Mouse (Mus musculus) spleen, adult 2 months (tissue): ENCODE measurements around the gene Myadm.

Experiments
- CTCF ChIP-seq: fragments of 200-500 bp; IDR thresholded peaks from 2 replicates; pipeline ENCODE4 v1.5.1; 2011; ENCODE audit warnings: mild to moderate bottlenecking, inconsistent platforms; ENCODE audit not compliant: insufficient read depth, insufficient read length, insufficient replicate concordance; ENCODE audit errors: extremely low read depth
- POLR2A ChIP-seq: fragments of 200-500 bp; IDR thresholded peaks from 2 replicates; pipeline ENCODE4 v1.6.1; 2011; ENCODE audit warnings: low read depth, low read length, inconsistent platforms

GRCm38 (mm10) chr7:3306400-3306799, 17.5 kb downstream of the Myadm start:
- TF ChIP-seq POLR2A: no peak
- no peak for TF ChIP-seq CTCF
